Mouse (Mus musculus) stomach, postnatal 0 days (tissue): ENCODE results near the gene Slc46a3. TPM values are rescaled to one million over a fixed set of nuclear protein-coding genes. Genes with fewer than 3 reads are reported as not detected.

Source experiments
- ATAC-seq: fragments of 200-750 bp; cut with Nextera tagmentation; 2 replicates; pipeline ENCODE4 v1.8.0; 2017; ENCODE audit not compliant: low FRiP score, low TSS enrichment
- DNase-seq: peaks from one replicate; pipeline ENCODE4 v3.0.0-alpha.2; 2016; ENCODE audit warnings: low spot score
- H3K27ac ChIP-seq: fragments of 300-500 bp; sonication (generic); replicated peaks from 2 replicates; pipeline ENCODE4 v1.5.1; 2014; ENCODE audit warnings: mild to moderate bottlenecking, control low read depth
- H3K27me3 ChIP-seq: fragments of 300-500 bp; sonication (generic); 2 replicates; pipeline ENCODE4 v1.6.1; 2014; ENCODE audit warnings: low read length; ENCODE audit not compliant: control insufficient read depth, insufficient read depth
- H3K36me3 ChIP-seq: fragments of 300-500 bp; sonication (generic); 2 replicates; pipeline ENCODE4 v1.6.1; 2014; ENCODE audit warnings: low read length, mixed read lengths; ENCODE audit not compliant: control insufficient read depth, insufficient read depth
- H3K4me1 ChIP-seq: fragments of 300-500 bp; sonication (generic); replicated peaks from 2 replicates; pipeline ENCODE4 v1.6.1; 2014; ENCODE audit warnings: antibody characterized with exemption; ENCODE audit not compliant: control insufficient read depth, insufficient read depth
- H3K4me2 ChIP-seq: fragments of 300-500 bp; sonication (generic); replicated peaks from 2 replicates; pipeline ENCODE4 v1.6.1; 2014; ENCODE audit warnings: low read depth, mild to moderate bottlenecking, control low read depth, moderate library complexity
- H3K4me3 ChIP-seq: fragments of 300-500 bp; sonication (generic); 2 replicates; pipeline ENCODE4 v1.5.1; 2014; ENCODE audit warnings: low read depth, low read length, control low read depth
- H3K9ac ChIP-seq: fragments of 300-500 bp; sonication (generic); 2 replicates; pipeline ENCODE4 v1.6.1; 2014; ENCODE audit warnings: mild to moderate bottlenecking, low read length, control low read depth, mixed read lengths
- H3K9me3 ChIP-seq: fragments of 300-500 bp; sonication (generic); 2 replicates; pipeline ENCODE4 v1.6.1; 2016; ENCODE audit warnings: low read length; ENCODE audit not compliant: control insufficient read depth
- CTCF ChIP-seq: IDR thresholded peaks from 2 replicates; pipeline ENCODE4 v1.5.1; 2016; ENCODE audit warnings: antibody characterized with exemption, low read depth, mild to moderate bottlenecking, moderate library complexity
- EP300 ChIP-seq: optimal IDR thresholded peaks from 2 replicates; pipeline ENCODE3; 2016; ENCODE audit warnings: antibody characterized with exemption
- WGBS: fragments of 180-500 bp; shearing (Covaris S2); extraction: QIAGEN DNeasy Blood & Tissue Kit; methylation state at CpG from one replicate; pipeline ENCODE4 v1.1.7; 2014; 5-methylcytosine and 5-hydroxymethylcytosine counted together
- polyA plus RNA-seq: library from polyadenylated mRNA; unstranded; fragments of >200 nt; fragmentation: Nextera tagmentation; extraction: Ambion mirVana; gene quantifications from 2 replicates; pipeline ENCODE4 v1.2.1, GENCODE M21; 2015

The Slc46a3 gene
- polyA plus RNA-seq, 1 experiment from 2014 or later: 2.7 TPM

DNA sequence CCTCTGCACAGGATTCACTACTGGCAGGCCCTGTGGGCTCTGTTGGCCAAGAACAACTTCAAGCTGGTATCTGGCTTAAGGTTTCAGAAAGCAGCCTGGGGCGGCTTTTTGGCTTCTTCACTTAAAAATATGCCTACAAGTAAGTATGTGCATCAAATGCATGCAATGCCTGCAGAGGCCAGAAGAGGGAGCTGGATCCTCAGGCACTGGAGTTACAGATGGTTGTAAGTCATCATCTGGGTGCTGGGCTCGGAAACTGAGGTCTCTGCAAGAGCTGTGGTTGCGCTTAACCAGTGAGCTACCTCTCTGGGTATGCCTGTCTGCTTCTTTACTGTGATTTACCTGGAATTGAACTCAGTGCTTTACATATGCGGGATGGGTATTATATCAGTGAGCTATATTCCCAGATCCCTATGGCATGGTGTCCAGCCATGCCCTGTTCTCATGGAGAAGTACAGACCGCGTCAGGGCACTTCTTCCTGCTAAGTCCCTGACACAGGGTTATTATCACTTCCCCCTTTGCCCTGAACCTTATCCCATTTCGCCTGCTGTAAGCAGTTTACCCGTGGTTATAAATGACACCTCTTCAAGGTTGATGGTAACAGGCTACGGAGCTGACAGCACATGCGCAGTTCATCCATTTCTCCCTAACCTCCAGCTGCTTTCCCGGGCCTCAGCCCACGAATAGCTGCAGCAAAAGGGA, 16.3 kb upstream of the Slc46a3 start:
- no peaks in the 10 kb centered on the region for H3K9me3 ChIP-seq
- DNase-seq (no peak), ATAC-seq (no peak)
- TF ChIP-seq CTCF (peak; percentile 51), EP300 (no peak)
- 66% methylated on average over 12 of the region's 12 CpGs for WGBS
- H3K4me3 ChIP-seq: no peak overlapping the region
- H3K9ac ChIP-seq: no peak overlapping the region
- H3K27me3 ChIP-seq: no peaks in the 10 kb centered on the region
- H3K36me3 ChIP-seq: no peaks in the 10 kb centered on the region
- no peak overlapping the region for H3K4me2 ChIP-seq
- no peaks in the 10 kb centered on the region for H3K4me1 ChIP-seq
- no peak overlapping the region for H3K27ac ChIP-seq

DNA sequence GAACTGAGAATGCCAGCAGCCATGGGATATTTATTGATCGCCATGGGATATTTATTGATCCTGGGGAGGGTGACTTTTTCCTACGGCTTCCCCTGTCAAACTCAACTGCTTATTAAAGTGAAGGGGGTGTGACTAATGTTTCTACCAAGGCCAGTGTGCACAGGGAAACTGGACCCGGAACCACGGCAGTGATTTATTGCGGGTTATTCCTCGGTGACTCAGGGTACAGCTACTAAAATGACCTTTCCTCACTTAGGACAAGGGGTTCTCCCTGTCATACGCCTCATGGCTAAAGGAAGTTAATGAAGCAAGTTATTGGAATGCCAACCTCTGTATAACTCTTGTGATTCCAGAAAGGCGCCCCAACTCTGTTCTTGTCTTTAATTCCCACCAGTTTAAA, 13.2 kb upstream of the Slc46a3 start:
- no peak overlapping the region for H3K4me3 ChIP-seq
- no peaks in the 10 kb centered on the region for H3K9me3 ChIP-seq
- H3K9ac ChIP-seq: no peak overlapping the region
- 81% methylated on average over 8 of the region's 8 CpGs for WGBS
- no peak overlapping the region for H3K27ac ChIP-seq
- H3K4me2 ChIP-seq: no peak overlapping the region
- H3K36me3 ChIP-seq: no peaks in the 10 kb centered on the region
- H3K27me3 ChIP-seq: no peaks in the 10 kb centered on the region
- no peak for ATAC-seq
- TF ChIP-seq EP300 (no peak), CTCF (no peak)
- DNase-seq: no peak
- no peaks in the 10 kb centered on the region for H3K4me1 ChIP-seq

DNA sequence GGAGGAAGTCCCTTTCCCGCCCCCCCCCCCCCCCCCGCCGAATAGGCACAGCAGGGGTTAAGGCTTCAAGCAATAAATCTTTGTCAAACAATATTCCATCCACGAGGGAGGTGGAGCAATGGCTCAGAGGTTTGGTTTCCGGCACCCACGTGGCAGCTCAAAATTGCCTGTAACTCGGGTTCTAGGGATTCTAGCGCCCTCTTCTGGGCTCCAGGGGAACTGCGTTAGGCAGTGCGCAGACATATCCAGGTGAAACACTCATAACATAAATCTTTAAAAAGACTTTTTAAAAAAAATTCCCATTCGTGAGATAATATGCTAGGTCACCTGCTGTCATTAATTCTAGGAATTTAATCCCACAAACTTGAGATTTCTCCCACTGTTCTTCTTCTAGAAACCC, 12.5 kb upstream of the Slc46a3 start:
- no peaks in the 10 kb centered on the region for H3K4me1 ChIP-seq
- peak; percentile 29 for TF ChIP-seq CTCF
- no peak for TF ChIP-seq EP300
- no peak for DNase-seq
- H3K9me3 ChIP-seq: no peaks in the 10 kb centered on the region
- H3K36me3 ChIP-seq: no peaks in the 10 kb centered on the region
- no peak overlapping the region for H3K9ac ChIP-seq
- WGBS: 52% methylated on average over 10 of the region's 11 CpGs
- no peak overlapping the region for H3K27ac ChIP-seq
- ATAC-seq: no peak
- H3K4me2 ChIP-seq: no peak overlapping the region
- H3K4me3 ChIP-seq: no peak overlapping the region
- no peaks in the 10 kb centered on the region for H3K27me3 ChIP-seq

DNA sequence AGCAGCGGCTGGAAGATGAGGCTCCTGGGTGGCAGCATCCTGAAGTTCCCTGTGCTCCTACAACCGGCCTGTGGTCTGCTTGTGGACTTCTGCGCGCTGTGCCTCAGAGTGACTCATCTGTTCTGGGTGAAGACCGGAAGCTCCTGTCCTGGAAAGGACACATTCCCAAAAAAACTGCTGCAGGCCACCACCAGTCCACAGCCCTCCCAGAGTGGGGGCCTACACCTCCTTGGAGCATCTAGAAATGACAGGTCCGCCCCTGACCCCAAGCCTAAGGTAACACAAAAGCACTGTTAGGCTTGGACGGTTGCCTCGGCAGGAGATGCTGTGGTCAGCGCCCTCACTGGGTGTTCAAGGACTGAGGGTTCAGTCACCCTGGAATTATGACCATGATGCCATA, 8.6 kb upstream of the Slc46a3 start:
- Histone ChIP-seq H3K9ac (no peak overlapping the region), H3K4me3 (no peak overlapping the region), H3K4me1 (no peaks in the 10 kb centered on the region), H3K4me2 (no peak overlapping the region), H3K36me3 (no peaks in the 10 kb centered on the region), H3K9me3 (no peaks in the 10 kb centered on the region), H3K27ac (no peak overlapping the region), H3K27me3 (no peaks in the 10 kb centered on the region)
- TF ChIP-seq CTCF: no peak
- no peak for TF ChIP-seq EP300
- ATAC-seq (no peak), DNase-seq (no peak)
- WGBS: 79% methylated on average over 9 of the region's 9 CpGs

DNA sequence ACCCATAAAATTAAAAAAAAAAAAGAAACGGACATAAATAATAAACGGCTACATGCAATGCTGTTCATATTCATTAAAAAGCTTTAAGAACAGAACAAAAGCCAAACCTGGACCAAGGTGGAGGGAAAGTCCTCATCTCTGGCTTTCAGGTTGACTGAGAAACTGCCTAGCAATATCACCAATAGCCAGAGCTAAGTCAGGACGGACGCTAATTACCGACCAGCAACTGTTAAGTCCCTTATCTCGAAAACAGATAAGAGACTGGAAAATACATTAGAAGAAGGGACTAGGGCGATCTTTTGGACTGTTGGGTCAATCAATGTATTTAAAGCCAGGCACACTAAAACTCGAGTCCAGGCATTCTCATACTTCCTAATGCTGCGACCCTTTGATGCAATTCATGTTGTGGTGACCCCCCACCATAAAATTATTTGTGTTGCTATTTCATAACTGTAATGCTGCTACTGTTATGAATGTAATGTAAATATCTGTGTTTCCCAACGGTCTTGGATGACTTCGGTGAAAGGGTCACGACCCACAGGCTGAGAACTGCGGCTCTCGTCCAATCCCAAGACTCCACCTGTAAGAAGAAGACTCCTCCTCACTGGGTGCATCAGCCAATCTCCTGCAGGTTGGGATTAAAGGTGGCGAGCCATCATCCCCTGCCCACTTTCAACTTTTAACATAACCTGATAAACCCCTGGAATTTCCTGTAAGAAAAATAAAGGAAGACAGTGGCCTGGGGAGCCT, 7.6 kb upstream of the Slc46a3 start:
- WGBS: 67% methylated on average over 15 of the region's 15 CpGs
- ATAC-seq (no peak), DNase-seq (no peak)
- no peak overlapping the region for H3K4me3 ChIP-seq
- no peak overlapping the region for H3K4me2 ChIP-seq
- H3K9ac ChIP-seq: no peak overlapping the region
- no peaks in the 10 kb centered on the region for H3K4me1 ChIP-seq
- H3K9me3 ChIP-seq: no peaks in the 10 kb centered on the region
- H3K27me3 ChIP-seq: no peaks in the 10 kb centered on the region
- H3K27ac ChIP-seq: no peak overlapping the region
- no peak for TF ChIP-seq EP300
- no peak for TF ChIP-seq CTCF
- H3K36me3 ChIP-seq: no peaks in the 10 kb centered on the region

DNA sequence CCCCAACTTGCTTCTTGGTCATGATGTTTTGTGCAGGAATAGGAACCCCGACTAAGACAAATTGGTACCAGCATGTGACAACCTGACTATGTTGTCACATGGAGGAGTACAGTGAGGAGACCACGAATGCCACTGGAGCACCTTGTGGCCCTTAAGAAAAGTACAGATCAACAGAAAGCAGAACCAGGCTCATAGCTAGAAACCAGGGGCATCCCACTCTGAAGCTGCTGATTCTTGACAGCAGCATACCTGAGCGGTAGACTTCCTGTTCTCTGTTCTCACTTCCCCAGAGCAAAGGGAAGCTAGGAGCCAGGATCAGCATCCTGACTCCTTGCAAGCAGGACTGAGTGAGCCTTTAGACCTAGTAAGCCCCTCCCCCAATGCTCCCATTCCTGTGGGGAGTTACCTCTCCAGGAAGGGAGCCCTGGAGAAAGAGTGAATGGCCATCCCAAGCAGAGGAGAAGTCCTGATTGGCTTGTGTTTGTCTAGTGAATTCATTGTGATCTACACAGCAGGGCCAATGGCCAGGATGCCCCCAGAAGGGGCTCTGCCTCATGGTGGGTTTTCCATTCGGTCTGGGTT, 4.4 kb upstream of the Slc46a3 start:
- Histone ChIP-seq H3K27ac (no peak overlapping the region), H3K4me3 (no peak overlapping the region), H3K4me1 (no peaks in the 10 kb centered on the region), H3K27me3 (no peaks in the 10 kb centered on the region), H3K36me3 (no peaks in the 10 kb centered on the region), H3K9ac (no peak overlapping the region), H3K4me2 (no peak overlapping the region), H3K9me3 (no peaks in the 10 kb centered on the region)
- 62% methylated on average over 4 of the region's 4 CpGs for WGBS
- DNase-seq (no peak), ATAC-seq (no peak)
- TF ChIP-seq EP300 (no peak), CTCF (no peak)
